In the genomic region with DNA sequence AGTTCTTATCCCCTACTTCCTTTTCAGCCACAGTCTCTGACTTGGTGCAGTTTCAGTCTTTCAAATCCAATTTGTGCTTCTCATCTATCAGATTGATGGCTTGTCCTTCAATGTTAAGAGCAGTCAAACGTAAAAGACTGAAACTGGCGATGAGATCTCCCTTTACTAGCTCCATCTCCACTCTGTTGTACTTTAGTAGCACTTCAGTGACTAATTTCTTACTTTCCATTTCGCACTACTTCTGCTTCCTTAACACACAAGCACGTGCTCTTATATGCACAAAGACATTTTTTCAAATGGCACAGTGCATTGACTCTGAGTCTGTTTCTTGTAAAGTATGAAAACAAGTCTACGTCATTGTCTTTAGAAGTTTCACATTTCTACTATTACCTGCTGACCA, we compare ENCODE assay signal across 1 mouse cellular context.
TF ChIP-seq lines count a peak whose summit lies in the region.

No protein-coding gene starts in this region.

TF ChIP-seq in CH12.LX, 34 proteins besides CTCF, POLR2A, EP300 and RAD21 (continued from another document):
- TF ChIP-seq CHD2 (IDR thresholded peaks at IDR 0.05; ENCODE audit: low read length): no peak
- TF ChIP-seq MAZ (IDR thresholded peaks at IDR 0.05; ENCODE audit: low read depth, low read length): no peak
- TF ChIP-seq JUN (IDR thresholded peaks at IDR 0.05; ENCODE audit: insufficient read depth, low read depth, low read length): peak; percentile 26
- TF ChIP-seq ETS1 (conservative IDR thresholded peaks at IDR 0.05; ENCODE audit: low read depth, low read length): 0 out of 2 replicates have a peak, but pooled peaks have one; percentile 34
- peak; percentile 79; the same call in 1 of the 2 replicates for TF ChIP-seq MYC (IDR thresholded peaks at IDR 0.05; ENCODE audit: low read depth, low read length)
- TF ChIP-seq ELF1 (IDR thresholded peaks at IDR 0.05; ENCODE audit: low read depth, low read length): no peak
